Mouse (Mus musculus) liver, postnatal 0 days (tissue): ENCODE measurements around the gene Olfr1204.

Experiments used
- CTCF ChIP-seq: sonication (generic); IDR thresholded peaks from 2 replicates; pipeline ENCODE4 v1.5.1; 2016; ENCODE audit warnings: antibody characterized with exemption, low read depth
- EP300 ChIP-seq: IDR thresholded peaks from 2 replicates; pipeline ENCODE4 v1.6.1; 2016; ENCODE audit warnings: antibody characterized with exemption, low read depth, mild to moderate bottlenecking

GRCm38 (mm10) chr2:88902211-88902610 lies 53.1 kb downstream of the Olfr1204 start, which contains the start of gene Olfr1208:
- TF ChIP-seq EP300 = no peak
- TF ChIP-seq CTCF = no peak
